Mouse (Mus musculus): ENCODE data around the gene Pabpc4.

DNA sequence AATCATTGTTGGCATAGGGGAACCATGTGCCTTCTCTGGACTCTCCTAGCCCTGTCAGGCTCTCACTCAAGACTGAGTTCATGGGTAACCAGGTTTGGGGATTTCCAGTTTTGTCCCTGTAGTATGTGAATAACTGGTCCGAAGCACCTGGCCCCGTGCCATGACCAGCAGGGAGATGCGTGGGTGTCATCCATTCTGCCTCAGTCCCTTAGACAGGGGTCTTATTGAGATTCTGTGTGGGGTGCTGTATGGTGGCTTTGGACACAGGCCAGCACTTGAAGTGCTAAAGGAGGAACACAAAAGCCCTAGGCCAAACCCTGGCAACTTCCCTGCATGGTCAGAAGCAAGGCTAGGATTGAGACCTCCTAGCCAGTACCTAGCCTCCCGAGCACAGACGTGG, 9.9 kb upstream of the Pabpc4 start:
- TF ChIP-seq CTCF (IDR thresholded peaks at IDR 0.05; ENCODE audit: low read depth, low read length), result no peak
- no peak for TF ChIP-seq POLR2A (IDR thresholded peaks at IDR 0.05; ENCODE audit: insufficient read depth, low read length)
- no peak for TF ChIP-seq EP300 (IDR thresholded peaks at IDR 0.05; ENCODE audit: insufficient read depth, low read depth, low read length)

Measured in ES-Bruce4 (cell line).